Mouse (Mus musculus) liver, embryonic 15.5 days (tissue): ENCODE results near the gene Cd4. TPM values are rescaled to one million over a fixed set of nuclear protein-coding genes. Genes with fewer than 3 reads are reported as not detected.

Experiments
- ATAC-seq: fragments of 200-750 bp; cut with Nextera tagmentation; 2 replicates; pipeline ENCODE4 v1.8.0; 2017; ENCODE audit warnings: moderate number of reproducible peaks, mild to moderate bottlenecking, moderate library complexity; ENCODE audit not compliant: insufficient read depth
- H3K27ac ChIP-seq: fragments of 300-500 bp; sonication (generic); replicated peaks from 2 replicates; pipeline ENCODE4 v1.5.1; 2015; ENCODE audit warnings: mild to moderate bottlenecking, inconsistent platforms
- H3K27me3 ChIP-seq: fragments of 300-500 bp; sonication (generic); 2 replicates; pipeline ENCODE4 v1.6.1; 2015; ENCODE audit warnings: mild to moderate bottlenecking, inconsistent platforms
- H3K36me3 ChIP-seq: fragments of 300-500 bp; sonication (generic); replicated peaks from 2 replicates; pipeline ENCODE4 v1.6.1; 2015; ENCODE audit warnings: moderate library complexity, mild to moderate bottlenecking, inconsistent platforms
- H3K4me1 ChIP-seq: fragments of 300-500 bp; sonication (generic); replicated peaks from 2 replicates; pipeline ENCODE4 v1.6.1; 2015; ENCODE audit warnings: inconsistent platforms
- H3K4me2 ChIP-seq: fragments of 300-500 bp; sonication (generic); 2 replicates; pipeline ENCODE4 v1.6.1; 2015; ENCODE audit warnings: moderate library complexity, mild to moderate bottlenecking, inconsistent platforms
- H3K4me3 ChIP-seq: fragments of 300-500 bp; sonication (generic); replicated peaks from 2 replicates; pipeline ENCODE4 v1.5.1; 2015; ENCODE audit warnings: mild to moderate bottlenecking, inconsistent platforms
- H3K9ac ChIP-seq: fragments of 300-500 bp; sonication (generic); 2 replicates; pipeline ENCODE4 v1.6.1; 2015; ENCODE audit warnings: moderate library complexity, mild to moderate bottlenecking, inconsistent platforms
- H3K9me3 ChIP-seq: fragments of 300-500 bp; sonication (generic); replicated peaks from 2 replicates; pipeline ENCODE4 v1.6.1; 2016; ENCODE audit warnings: inconsistent platforms
- WGBS: fragments of 180-500 bp; shearing (Covaris S2); methylation state at CpG from one replicate; pipeline ENCODE4 v1.1.7; 2015; ENCODE audit warnings: mixed read lengths; ENCODE audit not compliant: insufficient replicate concordance; 5-methylcytosine and 5-hydroxymethylcytosine counted together
- polyA plus RNA-seq: library from polyadenylated mRNA; unstranded; fragments of >200 nt; fragmentation: Nextera tagmentation; extraction: Ambion mirVana; gene quantifications from 2 replicates; pipeline ENCODE4 v1.2.1, GENCODE M21; 2015

Gene Cd4
- 0.07 and 0.20 TPM in 2 replicates for polyA plus RNA-seq

DNA sequence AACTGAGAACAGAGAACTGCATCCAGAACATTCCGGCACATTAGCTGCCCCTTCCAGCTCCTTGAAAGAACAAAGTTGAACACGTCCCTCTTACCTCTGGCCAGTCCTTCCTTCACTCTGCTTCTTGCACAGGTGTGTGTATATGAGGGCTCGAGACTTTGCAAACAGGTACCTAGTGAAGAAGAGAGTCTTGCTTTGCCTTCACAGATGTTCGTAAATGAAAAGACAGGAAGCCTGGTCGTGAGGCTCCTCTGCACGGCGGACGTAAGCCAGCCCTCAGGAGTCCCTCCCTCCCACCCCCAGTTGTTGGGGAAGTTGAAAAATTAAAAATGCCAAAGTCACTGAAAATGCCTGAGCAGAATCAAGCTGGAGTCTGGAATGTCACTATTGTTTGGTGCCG is at the start of gene Cd4:
Cd4 (minus strand) TSS at position 236 of the 400 bp plus-strand sequence.
- no peak for ATAC-seq
- H3K4me3 ChIP-seq, result no peak within 1 kb of the TSS
- no peaks in the 10 kb centered on the region for H3K4me1 ChIP-seq
- WGBS, result 51% methylated on average over 9 of the region's 9 CpGs
- no peaks in the 10 kb centered on the region for H3K27me3 ChIP-seq
- H3K27ac ChIP-seq, result no peak within 1 kb of the TSS
- H3K9ac ChIP-seq, result no peak within 1 kb of the TSS
- H3K4me2 ChIP-seq, result no peak within 1 kb of the TSS
- H3K36me3 ChIP-seq, result no peaks in the 10 kb centered on the region
- H3K9me3 ChIP-seq, result no peaks in the 10 kb centered on the region

DNA sequence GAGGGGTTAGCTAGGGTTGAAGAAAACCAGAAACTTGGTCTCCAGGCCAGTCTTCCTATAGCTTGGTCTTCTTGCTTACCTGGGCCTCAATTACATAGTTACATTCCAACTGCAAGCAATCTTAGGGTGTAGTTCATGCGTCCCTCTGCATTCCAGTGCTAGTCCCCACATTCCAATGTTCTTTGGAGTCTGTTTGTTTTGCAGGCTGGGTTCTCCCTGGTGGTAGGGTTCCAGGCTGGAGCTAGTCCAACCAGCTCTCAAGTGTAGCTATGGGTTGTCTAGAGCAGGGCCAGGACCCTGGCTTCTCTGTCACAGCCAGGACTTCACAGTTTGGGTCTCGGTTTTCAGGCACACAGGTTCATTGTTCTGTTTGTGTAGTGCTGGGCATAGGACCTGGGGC is 49.5 kb upstream of the Cd4 start:
- no peak overlapping the region for H3K27ac ChIP-seq
- no peaks in the 10 kb centered on the region for H3K27me3 ChIP-seq
- H3K4me2 ChIP-seq, result no peak overlapping the region
- H3K4me1 ChIP-seq, result peaks cover 15% of the 10 kb centered on the region
- no peaks in the 10 kb centered on the region for H3K9me3 ChIP-seq
- H3K9ac ChIP-seq, result no peak overlapping the region
- ATAC-seq, result no peak
- peaks cover 48% of the 10 kb centered on the region for H3K36me3 ChIP-seq
- H3K4me3 ChIP-seq, result no peak overlapping the region
- WGBS, result 66% methylated on average over 2 of the region's 2 CpGs

DNA sequence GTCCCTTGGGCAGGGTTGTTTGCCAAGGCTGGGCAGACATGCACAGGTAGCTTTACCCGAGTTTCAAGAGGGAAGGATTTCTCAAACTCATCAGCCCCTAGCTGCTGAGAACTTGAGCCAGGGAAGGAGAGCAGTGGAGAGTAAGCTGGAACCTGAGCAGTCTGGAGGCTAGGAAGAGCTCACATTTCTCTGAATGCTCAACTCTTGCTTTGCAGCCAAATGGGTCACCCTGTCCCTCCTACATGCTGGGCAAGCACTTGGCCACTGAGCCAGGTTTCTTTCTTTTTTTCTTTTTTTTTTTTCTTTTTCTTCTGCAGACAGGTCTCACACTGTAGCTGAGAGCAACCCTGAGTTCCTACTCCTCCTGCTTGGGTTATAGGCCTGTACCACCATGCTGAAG is 48.7 kb upstream of the Cd4 start:
- Histone ChIP-seq H3K4me3 (no peak overlapping the region), H3K9me3 (no peaks in the 10 kb centered on the region), H3K36me3 (peaks cover 48% of the 10 kb centered on the region), H3K9ac (no peak overlapping the region), H3K4me2 (no peak overlapping the region), H3K4me1 (peaks cover 23% of the 10 kb centered on the region), H3K27ac (no peak overlapping the region), H3K27me3 (no peaks in the 10 kb centered on the region)
- WGBS, result 63% methylated on average over 1 of the region's 1 CpGs
- ATAC-seq, result no peak

DNA sequence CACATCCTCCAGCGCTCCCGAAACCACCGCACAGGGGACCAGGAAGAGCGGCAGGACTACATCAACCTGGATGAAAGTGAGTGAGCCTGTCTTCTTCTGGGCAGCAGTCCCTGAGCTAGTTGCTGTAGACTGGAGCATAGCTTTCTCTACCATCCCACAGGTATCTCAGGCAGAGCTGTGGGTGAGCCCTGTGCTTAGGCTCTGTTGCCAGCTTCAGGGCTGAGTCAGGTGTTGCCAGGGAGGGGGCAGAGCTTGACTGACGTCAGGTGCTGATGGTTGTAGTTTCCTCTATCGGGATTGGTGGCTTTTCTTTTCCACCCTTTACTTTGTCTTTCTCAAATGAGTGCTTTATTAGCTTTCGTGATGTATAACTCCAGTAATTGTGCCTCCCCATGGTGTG is 46.6 kb upstream of the Cd4 start:
- Histone ChIP-seq H3K9me3 (no peaks in the 10 kb centered on the region), H3K4me1 (peaks cover 31% of the 10 kb centered on the region), H3K4me3 (no peak overlapping the region), H3K36me3 (peaks cover 48% of the 10 kb centered on the region), H3K4me2 (no peak overlapping the region), H3K27ac (no peak overlapping the region), H3K9ac (no peak overlapping the region), H3K27me3 (no peaks in the 10 kb centered on the region)
- WGBS, result 85% methylated on average over 7 of the region's 7 CpGs
- no peak for ATAC-seq

DNA sequence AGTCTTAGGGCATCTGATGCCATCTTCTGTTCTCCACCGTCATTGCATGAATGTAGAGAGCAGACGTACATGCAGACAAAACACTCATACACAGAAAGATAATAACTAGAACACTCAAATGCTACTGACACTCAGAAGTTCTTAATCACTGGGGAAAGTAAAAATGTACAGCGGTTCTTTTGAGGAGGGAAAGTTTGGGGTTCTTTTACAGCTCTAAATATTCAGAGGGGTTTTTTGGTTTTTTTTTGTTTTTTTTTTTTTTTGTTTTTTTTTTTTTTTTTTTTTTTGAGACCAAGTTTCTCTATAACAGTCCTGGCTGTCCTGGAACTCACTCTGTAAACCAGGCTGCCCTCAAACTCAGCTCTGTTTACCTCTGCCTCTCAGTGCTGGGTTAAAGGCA is 45.1 kb upstream of the Cd4 start:
- Histone ChIP-seq H3K4me1 (peaks cover 34% of the 10 kb centered on the region), H3K36me3 (peaks cover 40% of the 10 kb centered on the region)

DNA sequence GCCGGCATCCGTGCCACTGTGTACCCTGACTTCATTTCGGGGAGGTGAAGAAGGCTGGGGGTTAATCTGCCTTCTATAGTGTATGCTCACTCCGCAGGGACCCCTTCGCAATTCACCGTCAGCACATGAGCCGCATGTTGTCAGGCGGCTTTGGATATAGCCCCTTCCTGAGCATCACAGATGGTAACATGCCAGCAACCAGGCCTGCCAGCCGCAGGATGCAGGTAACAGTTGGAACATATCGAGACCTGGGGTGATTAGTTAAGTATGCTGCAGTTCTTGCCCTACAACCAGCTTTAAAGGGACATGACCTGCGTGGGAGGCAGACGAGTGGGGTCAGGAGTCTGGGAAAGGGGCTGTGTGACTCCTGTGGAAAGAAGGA is 44.3 kb upstream of the Cd4 start:
- Histone ChIP-seq H3K4me2 (peak overlapping the region; percentile 90), H3K27ac (peak overlapping the region; percentile 89; the same call in 1 of the 2 replicates), H3K9ac (peak overlapping the region; percentile 92), H3K4me3 (peak overlapping the region; percentile 89), H3K27me3 (no peaks in the 10 kb centered on the region), H3K9me3 (no peaks in the 10 kb centered on the region), H3K4me1 (peaks cover 34% of the 10 kb centered on the region), H3K36me3 (peaks cover 40% of the 10 kb centered on the region)
- ATAC-seq, result no peak
- WGBS, result 59% methylated on average over 12 of the region's 12 CpGs

More for the DNA sequence above, 45.1 kb upstream of the Cd4 start:
- Histone ChIP-seq H3K4me2 (peak overlapping the region; percentile 90; the same call in 1 of the 2 replicates), H3K9ac (no peak overlapping the region), H3K4me3 (no peak overlapping the region), H3K27ac (no peak overlapping the region), H3K27me3 (no peaks in the 10 kb centered on the region), H3K9me3 (no peaks in the 10 kb centered on the region)
- whole genome bisulfite sequencing, result 85% methylated on average over 3 of the region's 3 CpGs
- no peak for ATAC-seq

DNA sequence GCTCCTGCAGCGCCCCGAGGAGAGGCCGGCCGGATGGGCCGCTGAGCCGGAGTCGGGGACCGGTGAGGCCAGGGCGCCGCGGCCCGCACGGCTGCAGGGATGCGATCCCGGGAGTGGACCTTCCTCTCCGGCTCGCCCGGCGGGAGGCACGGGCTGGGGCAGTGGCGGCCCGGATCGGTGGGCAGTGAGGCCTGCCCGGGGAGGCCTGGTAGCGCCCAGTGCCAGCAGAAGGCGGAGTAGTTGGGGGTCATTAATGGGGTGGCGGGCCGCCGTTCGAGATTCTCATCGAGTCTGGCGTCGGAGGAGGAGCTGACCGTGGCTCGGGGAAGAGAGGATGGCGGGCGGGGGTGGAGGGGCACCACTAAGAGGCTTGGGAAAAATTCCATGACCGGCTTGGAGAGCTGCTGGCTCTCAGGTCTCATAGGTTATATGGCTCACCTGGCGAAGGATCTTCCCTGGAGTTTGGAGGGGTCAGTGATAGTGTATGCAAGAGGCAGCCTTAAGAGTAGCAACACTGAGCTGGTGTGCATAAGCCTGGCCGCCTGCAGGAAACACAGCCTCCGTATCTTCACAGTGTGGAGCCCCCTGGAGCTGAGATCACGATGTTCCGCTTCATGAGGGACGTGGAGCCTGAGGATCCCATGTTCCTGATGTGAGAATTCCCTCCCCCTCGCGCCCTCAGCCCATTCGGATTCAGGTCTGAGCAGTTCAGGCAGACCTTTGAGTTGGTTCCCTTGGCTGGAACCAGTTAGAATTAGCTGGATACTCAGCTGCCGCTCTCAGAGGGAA is 43.7 kb upstream of the Cd4 start:
- Histone ChIP-seq H3K4me3 (peak overlapping the region; percentile 89), H3K27ac (peak overlapping the region; percentile 89), H3K4me2 (peak overlapping the region; percentile 90), H3K27me3 (no peaks in the 10 kb centered on the region), H3K4me1 (peaks cover 34% of the 10 kb centered on the region), H3K9ac (peak overlapping the region; percentile 92), H3K36me3 (peaks cover 35% of the 10 kb centered on the region), H3K9me3 (no peaks in the 10 kb centered on the region)
- WGBS, result 2% methylated on average over 48 of the region's 48 CpGs
- ATAC-seq, result no peak

DNA sequence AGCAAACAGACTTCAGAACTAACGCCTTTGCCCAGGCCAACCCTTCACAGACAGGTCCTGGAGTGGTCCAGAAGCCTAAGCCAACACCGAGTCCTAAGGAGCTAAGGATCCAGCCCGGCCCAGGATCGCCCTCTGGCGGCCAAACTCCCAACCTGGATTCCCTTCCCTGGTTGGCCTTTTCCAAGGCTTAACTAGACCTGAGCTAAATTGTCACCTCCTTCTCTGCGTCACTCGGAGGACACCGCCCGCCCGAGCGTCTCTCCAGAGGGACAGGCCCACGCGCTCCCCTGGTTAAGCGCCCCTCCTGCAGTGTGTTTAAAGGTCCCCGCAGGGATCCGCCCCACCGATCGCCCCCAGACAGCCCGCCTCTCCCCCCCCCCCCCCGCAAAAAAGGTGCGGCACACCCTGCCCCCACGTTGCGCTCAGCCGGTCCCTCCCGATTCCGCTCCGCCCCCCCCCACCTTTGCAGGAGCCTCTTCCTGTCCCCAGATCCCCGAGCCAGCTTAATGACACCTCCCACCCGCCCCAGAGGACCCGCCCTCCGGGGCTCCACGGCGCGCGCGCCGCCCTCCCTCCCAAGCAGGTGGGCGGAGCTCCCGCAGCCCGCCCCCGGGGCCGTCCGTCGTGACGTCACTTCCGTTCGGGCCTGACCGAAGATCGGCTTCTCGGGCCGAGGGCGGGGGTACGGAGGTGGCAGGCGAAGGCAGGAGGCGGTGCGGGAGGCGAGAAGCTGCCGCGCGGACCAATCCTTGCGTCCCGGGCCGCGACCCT is 42.9 kb upstream of the Cd4 start, which contains the start of gene Mlf2:
Mlf2 (plus strand) TSS at position 633 of the 771 bp plus-strand sequence.
- Histone ChIP-seq H3K9me3 (no peaks in the 10 kb centered on the region), H3K9ac (peak within 1 kb of the TSS; percentile 92), H3K4me3 (peak within 1 kb of the TSS; percentile 89), H3K4me1 (peaks cover 34% of the 10 kb centered on the region), H3K27me3 (0 out of 2 replicates have a peak, but pooled peaks cover 2% of the 10 kb centered on the region), H3K4me2 (peak within 1 kb of the TSS; percentile 90), H3K36me3 (peaks cover 27% of the 10 kb centered on the region), H3K27ac (peak within 1 kb of the TSS; percentile 89)
- WGBS, result under 1% methylated on average over 61 of the region's 64 CpGs
- peak; percentile 88 for ATAC-seq

DNA sequence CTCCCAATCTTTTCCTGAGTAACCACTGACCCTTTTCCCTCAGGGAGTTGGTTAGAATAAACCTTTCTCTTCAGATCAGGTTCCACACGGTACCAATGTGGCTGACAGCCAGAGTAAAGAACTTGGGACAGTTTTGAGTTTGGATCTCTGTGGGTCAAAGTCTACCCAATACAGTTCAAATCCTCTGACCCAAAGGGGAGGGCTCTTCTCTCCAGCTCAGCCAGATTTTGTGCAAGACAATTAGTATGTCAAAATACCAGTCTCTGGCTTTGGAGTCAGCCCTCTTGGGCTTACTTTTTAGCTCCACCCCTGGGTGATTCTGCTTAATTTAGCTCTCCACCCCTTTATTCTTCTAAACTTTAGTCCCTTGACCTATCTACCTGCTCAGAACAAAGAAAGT is 42.2 kb upstream of the Cd4 start:
- peak overlapping the region; percentile 89 for H3K4me3 ChIP-seq
- peaks cover 34% of the 10 kb centered on the region for H3K4me1 ChIP-seq
- H3K36me3 ChIP-seq, result peaks cover 20% of the 10 kb centered on the region
- H3K9me3 ChIP-seq, result no peaks in the 10 kb centered on the region
- H3K27ac ChIP-seq, result peak overlapping the region; percentile 89
- ATAC-seq, result no peak
- H3K4me2 ChIP-seq, result peak overlapping the region; percentile 90
- peak overlapping the region; percentile 92 for H3K9ac ChIP-seq
- peaks cover 6% of the 10 kb centered on the region; the same call in 1 of the 2 replicates for H3K27me3 ChIP-seq
- 76% methylated on average over 1 of the region's 1 CpGs for WGBS

DNA sequence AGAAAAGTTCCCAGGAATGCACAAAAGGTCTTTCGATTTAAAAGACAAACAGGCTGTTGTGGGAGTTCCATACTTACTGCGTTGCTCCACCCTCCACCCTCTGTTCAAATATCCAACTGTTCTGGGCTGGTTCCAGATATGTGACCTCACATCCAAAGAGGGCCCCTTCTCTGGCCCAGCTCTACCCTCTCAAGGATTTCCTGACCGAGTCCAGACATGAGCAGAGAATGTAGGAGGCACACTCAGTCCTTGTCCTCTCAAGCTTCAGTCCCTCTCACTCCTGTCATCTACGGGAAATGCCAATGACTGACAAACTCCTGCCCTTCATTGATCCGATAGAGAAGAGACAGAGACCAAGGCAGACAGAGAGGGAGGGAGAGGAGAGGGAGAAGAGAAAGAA is 37.9 kb upstream of the Cd4 start:
- WGBS, result 29% methylated on average over 5 of the region's 5 CpGs
- Histone ChIP-seq H3K27me3 (peaks cover 23% of the 10 kb centered on the region), H3K9me3 (no peaks in the 10 kb centered on the region), H3K4me2 (peak overlapping the region; percentile 34), H3K27ac (peak overlapping the region; percentile 72), H3K4me1 (peaks cover 11% of the 10 kb centered on the region), H3K9ac (no peak overlapping the region), H3K36me3 (no peaks in the 10 kb centered on the region), H3K4me3 (peak overlapping the region; percentile 15; the same call in 1 of the 2 replicates)
- ATAC-seq, result no peak

DNA sequence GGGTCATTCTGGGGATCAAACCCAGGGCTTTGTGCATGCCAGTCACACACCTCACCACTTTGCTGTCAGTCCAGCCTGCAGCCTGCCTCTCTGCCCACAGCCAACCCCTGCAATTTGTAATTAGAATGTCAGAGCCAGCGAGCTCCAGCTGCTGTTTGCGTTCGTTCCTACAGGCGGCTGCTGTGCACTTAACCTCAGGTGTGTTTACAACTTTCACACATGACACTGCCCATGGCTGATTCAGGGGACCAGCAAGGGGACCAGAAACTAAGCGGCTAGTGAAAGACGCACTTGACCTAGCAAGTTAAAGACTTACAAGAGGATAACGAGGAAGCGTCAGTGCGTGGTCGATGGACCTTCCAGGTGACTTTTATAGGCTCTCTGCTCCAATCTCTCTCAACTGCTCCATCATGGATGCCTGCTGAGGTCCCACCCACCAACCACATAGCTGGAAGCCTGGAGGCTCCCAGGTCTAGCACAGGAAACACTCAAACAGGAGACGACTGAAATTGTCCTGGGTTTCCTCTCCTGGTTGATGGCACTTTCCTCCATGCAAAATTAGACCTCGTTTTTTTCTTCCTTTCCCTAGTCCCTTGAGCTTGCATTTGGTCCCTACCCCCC is 37.3 kb upstream of the Cd4 start:
- H3K27ac ChIP-seq, result peak overlapping the region; percentile 72
- ATAC-seq, result no peak
- peak overlapping the region; percentile 34 for H3K4me2 ChIP-seq
- WGBS, result 43% methylated on average over 12 of the region's 12 CpGs
- H3K27me3 ChIP-seq, result peaks cover 30% of the 10 kb centered on the region
- peaks cover 13% of the 10 kb centered on the region for H3K4me1 ChIP-seq
- no peak overlapping the region for H3K9ac ChIP-seq
- peak overlapping the region; percentile 15 for H3K4me3 ChIP-seq
- H3K9me3 ChIP-seq, result no peaks in the 10 kb centered on the region
- no peaks in the 10 kb centered on the region for H3K36me3 ChIP-seq
